Mouse (Mus musculus) intestine, embryonic 14.5 days (tissue): ENCODE measurements at regions not wholly inside any gene's neighbourhood (a gene's known extent, or its start where the extent isn't known, plus 50 kb on each side); places are given as distances from the start of the nearest gene placed in this dataset.

Experiments used
- ATAC-seq: fragments of 200-750 bp; cut with Nextera tagmentation; replicated peaks from 2 replicates; pipeline ENCODE4 v1.8.0; 2017; ENCODE audit warnings: low read depth, moderate number of reproducible peaks, moderate TSS enrichment, moderate library complexity; ENCODE audit not compliant: low FRiP score, low TSS enrichment
- DNase-seq: peaks from one replicate; pipeline ENCODE4 v3.0.0-alpha.2; 2018; ENCODE audit warnings: low spot score
- H3K27ac ChIP-seq: fragments of 300-500 bp; sonication (generic); 2 replicates; pipeline ENCODE4 v1.5.1; 2014; ENCODE audit warnings: low read depth, mild to moderate bottlenecking, control low read depth
- H3K27me3 ChIP-seq: fragments of 300-500 bp; sonication (generic); replicated peaks from 2 replicates; pipeline ENCODE4 v1.6.1; 2014; ENCODE audit warnings: low read length, control low read depth; ENCODE audit not compliant: control insufficient read depth, insufficient read depth
- H3K36me3 ChIP-seq: fragments of 300-500 bp; sonication (generic); 2 replicates; pipeline ENCODE4 v1.6.1; 2014; ENCODE audit warnings: low read length, control low read depth; ENCODE audit not compliant: control insufficient read depth, insufficient read depth
- H3K4me1 ChIP-seq: fragments of 300-500 bp; sonication (generic); replicated peaks from 2 replicates; pipeline ENCODE4 v1.6.1; 2014; ENCODE audit warnings: low read length, control low read depth, mixed read lengths; ENCODE audit not compliant: control insufficient read depth, insufficient read depth
- H3K4me2 ChIP-seq: fragments of 300-500 bp; sonication (generic); 2 replicates; pipeline ENCODE4 v1.6.1; 2014; ENCODE audit warnings: low read length
- H3K4me3 ChIP-seq: fragments of 300-500 bp; sonication (generic); 2 replicates; pipeline ENCODE4 v1.5.1; 2014; ENCODE audit warnings: low read depth, low read length, control low read depth, mixed read lengths
- H3K9ac ChIP-seq: fragments of 300-500 bp; sonication (generic); 2 replicates; pipeline ENCODE4 v1.6.1; 2014; ENCODE audit warnings: mild to moderate bottlenecking, low read length
- H3K9me3 ChIP-seq: fragments of 300-500 bp; sonication (generic); 2 replicates; pipeline ENCODE4 v1.6.1; 2016; ENCODE audit warnings: low read length, control low read depth; ENCODE audit not compliant: control insufficient read depth
- WGBS: fragments of 180-500 bp; shearing (Covaris S2); extraction: QIAGEN DNeasy Blood & Tissue Kit; methylation state at CpG from one replicate; pipeline ENCODE4 v1.1.7; 2014; 5-methylcytosine and 5-hydroxymethylcytosine counted together

DNA sequence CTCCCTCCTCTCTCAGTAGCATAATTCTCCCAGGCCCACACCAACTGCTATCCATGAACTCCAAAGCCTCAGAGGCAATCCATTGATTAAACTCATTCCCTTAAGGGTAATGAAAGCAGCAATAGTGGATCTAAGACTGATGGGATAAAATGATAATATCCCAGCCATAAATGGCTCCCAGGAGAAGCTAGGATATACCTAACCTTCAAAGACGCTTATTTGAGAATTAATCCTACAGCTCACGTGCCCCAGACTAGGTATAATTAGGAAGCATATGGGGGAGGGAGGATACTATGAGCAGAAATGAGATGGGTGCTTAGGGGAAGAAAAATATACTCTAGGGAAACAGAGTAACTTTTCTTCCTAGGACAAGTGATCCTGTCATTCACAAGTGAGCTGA lies 52.8 kb upstream of the Rnf32 start:
- no peaks in the 10 kb centered on the region for H3K4me1 ChIP-seq
- H3K4me2 ChIP-seq, result no peak overlapping the region
- no peaks in the 10 kb centered on the region for H3K9me3 ChIP-seq
- H3K4me3 ChIP-seq, result no peak overlapping the region
- no peak for DNase-seq
- H3K9ac ChIP-seq, result no peak overlapping the region
- WGBS, result 79% methylated on average over 2 of the region's 2 CpGs
- no peaks in the 10 kb centered on the region for H3K36me3 ChIP-seq
- ATAC-seq, result no peak
- no peak overlapping the region for H3K27ac ChIP-seq
- no peaks in the 10 kb centered on the region for H3K27me3 ChIP-seq

DNA sequence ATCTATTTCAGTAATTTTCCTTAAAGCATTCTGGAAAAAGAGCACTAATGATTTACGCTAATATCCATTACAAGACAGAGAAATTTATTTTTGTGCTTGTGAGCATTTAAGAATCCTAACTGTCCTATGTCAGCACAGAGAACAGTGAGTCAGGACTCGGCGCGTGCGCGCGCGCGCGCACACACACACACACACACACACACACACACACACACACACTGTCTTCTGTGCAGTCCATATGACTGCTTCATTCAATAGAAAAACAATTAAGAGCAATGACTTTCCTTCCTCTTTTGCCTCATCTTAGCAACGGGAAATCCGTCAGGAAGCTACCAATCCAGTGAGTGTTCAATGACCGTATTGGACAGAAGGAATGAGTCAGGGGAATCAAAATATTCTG lies 53.3 kb upstream of the Rnf32 start:
- Histone ChIP-seq H3K27ac (no peak overlapping the region), H3K9me3 (no peaks in the 10 kb centered on the region), H3K27me3 (no peaks in the 10 kb centered on the region), H3K36me3 (no peaks in the 10 kb centered on the region), H3K4me3 (no peak overlapping the region), H3K4me2 (no peak overlapping the region), H3K4me1 (no peaks in the 10 kb centered on the region), H3K9ac (no peak overlapping the region)
- 87% methylated on average over 13 of the region's 13 CpGs for WGBS
- no peak for ATAC-seq
- no peak for DNase-seq

DNA sequence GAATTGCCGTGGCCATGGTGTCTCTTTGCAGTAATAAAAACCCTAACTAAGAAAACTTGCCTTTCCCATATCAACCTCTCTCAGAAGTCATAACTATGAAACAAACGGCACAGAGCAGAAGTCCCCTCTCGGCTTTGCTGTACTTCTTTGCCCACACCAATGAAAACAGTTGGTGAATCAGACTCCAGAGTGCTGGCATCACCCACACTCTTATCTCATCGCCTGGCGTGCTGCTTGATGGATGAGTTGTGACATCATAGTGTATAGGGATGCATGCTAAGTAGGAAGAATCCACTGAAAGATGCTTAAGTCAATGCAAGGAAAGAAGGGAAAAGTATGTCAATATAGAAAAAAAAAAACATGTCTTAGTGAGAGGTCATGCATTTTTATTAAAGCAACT lies 58.3 kb upstream of the Rnf32 start:
- Histone ChIP-seq H3K27me3 (no peaks in the 10 kb centered on the region), H3K9ac (no peak overlapping the region), H3K9me3 (no peaks in the 10 kb centered on the region), H3K4me1 (no peaks in the 10 kb centered on the region), H3K4me2 (no peak overlapping the region), H3K4me3 (no peak overlapping the region), H3K27ac (no peak overlapping the region), H3K36me3 (no peaks in the 10 kb centered on the region)
- no peak for DNase-seq
- 76% methylated on average over 5 of the region's 5 CpGs for WGBS
- ATAC-seq, result no peak

DNA sequence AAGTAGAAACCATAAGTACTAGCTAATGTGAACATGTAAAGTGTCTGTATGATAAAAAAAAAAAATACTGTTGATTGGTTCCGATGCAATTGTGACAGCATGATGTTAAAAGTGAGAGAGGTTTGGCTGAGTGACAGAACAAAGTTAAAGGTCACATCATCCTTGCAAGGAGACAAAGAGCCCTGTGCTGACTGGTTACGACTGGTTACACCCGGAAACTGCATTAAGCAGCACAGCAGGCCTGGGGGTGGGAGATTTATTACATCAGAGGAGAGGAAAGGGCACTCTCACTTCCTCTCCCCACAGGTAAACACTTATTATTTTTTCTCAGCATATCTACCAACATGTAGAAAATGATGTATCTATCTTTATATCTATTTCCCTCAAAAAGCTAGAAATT lies 63.5 kb upstream of the Rnf32 start:
- Histone ChIP-seq H3K4me2 (no peak overlapping the region), H3K9me3 (no peaks in the 10 kb centered on the region), H3K9ac (no peak overlapping the region), H3K36me3 (no peaks in the 10 kb centered on the region), H3K4me3 (no peak overlapping the region), H3K27me3 (no peaks in the 10 kb centered on the region), H3K4me1 (no peaks in the 10 kb centered on the region), H3K27ac (no peak overlapping the region)
- DNase-seq (no peak), ATAC-seq (0 out of 2 replicates have a peak, but pooled peaks have one; percentile 40)
- 31% methylated on average over 3 of the region's 3 CpGs for WGBS

DNA sequence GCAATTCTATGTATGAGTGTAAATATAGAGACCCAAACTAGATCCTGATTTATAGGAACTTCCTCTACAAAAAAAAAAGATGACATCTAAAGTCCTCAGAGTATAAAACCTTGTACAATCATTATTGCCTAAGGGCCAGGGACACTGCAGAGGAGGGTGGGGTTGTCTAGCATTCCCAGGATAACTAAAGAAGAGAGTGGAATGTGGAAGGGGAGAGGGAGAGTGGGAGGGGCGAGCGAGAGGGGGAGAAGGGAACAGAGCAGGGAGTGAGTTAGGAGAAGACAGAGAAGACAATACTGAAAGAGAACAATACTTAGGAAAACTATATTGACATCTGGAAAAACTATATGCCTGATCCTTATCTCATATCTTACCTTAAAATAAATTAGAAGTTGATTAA lies 64.0 kb upstream of the Rnf32 start:
- no peaks in the 10 kb centered on the region for H3K27me3 ChIP-seq
- ATAC-seq (no peak), DNase-seq (no peak)
- no peak overlapping the region for H3K27ac ChIP-seq
- WGBS, result 41% methylated on average over 2 of the region's 2 CpGs
- H3K36me3 ChIP-seq, result no peaks in the 10 kb centered on the region
- H3K4me3 ChIP-seq, result no peak overlapping the region
- H3K9ac ChIP-seq, result no peak overlapping the region
- no peak overlapping the region for H3K4me2 ChIP-seq
- no peaks in the 10 kb centered on the region for H3K9me3 ChIP-seq
- no peaks in the 10 kb centered on the region for H3K4me1 ChIP-seq

DNA sequence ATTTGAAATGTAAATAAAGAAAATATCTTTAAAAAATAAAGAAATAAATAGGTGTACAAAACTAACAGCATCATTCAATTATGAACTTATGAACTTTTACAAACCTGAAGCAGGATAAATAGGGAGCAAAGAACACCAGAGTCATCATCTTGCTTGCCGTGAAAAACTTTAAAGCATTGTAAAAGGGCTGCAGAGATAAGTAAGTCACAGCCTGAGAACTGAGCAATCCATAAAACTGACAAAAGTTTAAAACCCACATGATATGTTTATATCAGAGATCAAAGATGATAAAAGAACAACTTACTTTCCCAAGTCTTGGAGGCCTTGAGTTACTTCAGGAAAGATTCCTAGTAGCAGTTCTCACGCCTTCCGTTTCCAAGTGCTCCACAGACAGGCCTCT lies 66.1 kb upstream of the Rnf32 start:
- Histone ChIP-seq H3K4me2 (no peak overlapping the region), H3K4me3 (no peak overlapping the region), H3K4me1 (no peaks in the 10 kb centered on the region), H3K36me3 (no peaks in the 10 kb centered on the region), H3K27ac (no peak overlapping the region), H3K9ac (no peak overlapping the region), H3K27me3 (no peaks in the 10 kb centered on the region), H3K9me3 (no peaks in the 10 kb centered on the region)
- no peak for ATAC-seq
- no peak for DNase-seq
- WGBS, result 35% methylated on average over 3 of the region's 3 CpGs

DNA sequence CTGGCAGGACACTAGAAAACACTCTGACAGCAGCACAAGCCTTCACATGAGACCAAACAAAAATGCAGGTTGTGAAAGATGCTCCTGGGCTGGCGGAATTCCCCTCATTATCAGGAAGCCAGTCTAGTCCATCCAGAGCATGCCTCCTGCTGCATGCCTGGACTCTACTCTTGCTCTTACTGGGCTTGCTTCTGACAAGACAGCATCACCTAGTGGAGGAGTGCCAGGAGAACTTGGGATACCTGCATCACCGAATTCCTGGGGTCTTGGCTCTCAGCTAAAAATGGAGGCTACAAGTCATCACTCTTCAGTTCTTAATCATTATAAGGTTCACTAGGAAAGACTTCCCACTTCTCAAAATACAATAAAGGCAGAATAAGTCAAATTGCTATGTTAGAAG lies 78.8 kb upstream of the Rnf32 start:
- Histone ChIP-seq H3K27ac (no peak overlapping the region), H3K9me3 (no peaks in the 10 kb centered on the region), H3K36me3 (no peaks in the 10 kb centered on the region), H3K4me2 (no peak overlapping the region), H3K27me3 (no peaks in the 10 kb centered on the region), H3K4me1 (no peaks in the 10 kb centered on the region), H3K9ac (no peak overlapping the region), H3K4me3 (no peak overlapping the region)
- WGBS, result 41% methylated on average over 2 of the region's 2 CpGs
- ATAC-seq (no peak), DNase-seq (no peak)

DNA sequence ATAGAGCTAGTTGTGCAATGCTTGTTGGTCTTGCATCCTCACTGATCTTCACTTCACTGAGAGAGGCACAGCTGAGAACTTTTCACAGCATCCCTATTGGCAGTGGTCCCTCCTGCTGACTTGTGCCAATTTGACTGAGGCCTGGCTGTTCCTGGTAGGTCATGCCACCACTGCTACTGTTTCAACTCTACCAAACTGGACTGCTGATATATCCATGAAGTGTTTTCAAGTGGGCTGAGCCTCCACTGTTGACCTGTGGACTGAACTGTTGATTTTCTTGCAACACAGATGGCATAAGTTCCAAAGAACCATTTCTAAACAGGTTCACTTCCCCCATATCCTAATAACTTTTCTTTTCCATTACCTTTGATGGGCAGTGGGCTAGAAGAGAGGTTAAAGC lies 83.3 kb upstream of the Rnf32 start:
- H3K9me3 ChIP-seq, result no peaks in the 10 kb centered on the region
- H3K4me3 ChIP-seq, result no peak overlapping the region
- H3K4me2 ChIP-seq, result no peak overlapping the region
- no peak overlapping the region for H3K9ac ChIP-seq
- H3K27ac ChIP-seq, result no peak overlapping the region
- DNase-seq, result no peak
- H3K36me3 ChIP-seq, result no peaks in the 10 kb centered on the region
- ATAC-seq, result no peak
- H3K4me1 ChIP-seq, result no peaks in the 10 kb centered on the region
- H3K27me3 ChIP-seq, result no peaks in the 10 kb centered on the region

DNA sequence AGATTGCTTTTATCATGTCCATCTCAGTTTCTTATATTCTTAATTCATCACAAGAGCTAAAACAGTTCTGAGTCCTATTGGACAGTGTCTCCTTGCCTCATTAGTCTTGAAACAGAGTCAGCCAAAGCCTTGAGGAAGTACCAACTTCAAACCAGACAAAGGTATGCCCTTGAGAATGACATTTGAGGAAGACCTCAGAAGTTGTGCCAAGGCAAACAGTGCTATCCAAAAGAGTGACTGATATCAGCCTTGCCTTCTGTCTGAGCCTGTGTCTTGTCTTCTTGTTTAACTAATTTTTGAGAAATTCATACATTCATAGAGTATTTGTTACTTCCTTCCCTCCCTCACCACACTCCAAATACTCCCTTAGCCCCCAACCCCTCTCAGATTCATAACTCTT lies 88.5 kb upstream of the Rnf32 start:
- Histone ChIP-seq H3K9me3 (no peaks in the 10 kb centered on the region), H3K36me3 (no peaks in the 10 kb centered on the region), H3K4me2 (no peak overlapping the region), H3K27ac (no peak overlapping the region), H3K27me3 (no peaks in the 10 kb centered on the region), H3K9ac (no peak overlapping the region), H3K4me1 (no peaks in the 10 kb centered on the region), H3K4me3 (no peak overlapping the region)
- no peak for DNase-seq
- ATAC-seq, result no peak
